Mouse (Mus musculus) limb, embryonic 15.5 days (tissue): ENCODE measurements around the gene BC035044. TPM values are rescaled to one million over a fixed set of nuclear protein-coding genes. Genes with fewer than 3 reads are reported as not detected.

Experiments used
- ATAC-seq: fragments of 200-750 bp; cut with Nextera tagmentation; 2 replicates; pipeline ENCODE4 v1.8.0; 2017; ENCODE audit warnings: low read depth, moderate TSS enrichment; ENCODE audit not compliant: insufficient number of reproducible peaks, low FRiP score, low TSS enrichment
- H3K27ac ChIP-seq: fragments of 300-500 bp; sonication (generic); 2 replicates; pipeline ENCODE4 v1.5.1; 2015; ENCODE audit warnings: moderate library complexity, mild to moderate bottlenecking, inconsistent platforms
- H3K27me3 ChIP-seq: fragments of 300-500 bp; sonication (generic); 2 replicates; pipeline ENCODE4 v1.6.1; 2015; ENCODE audit warnings: inconsistent platforms
- H3K36me3 ChIP-seq: fragments of 300-500 bp; sonication (generic); 2 replicates; pipeline ENCODE4 v1.6.1; 2015; ENCODE audit warnings: inconsistent platforms
- H3K4me1 ChIP-seq: fragments of 300-500 bp; sonication (generic); 2 replicates; pipeline ENCODE4 v1.6.1; 2015; ENCODE audit warnings: inconsistent platforms
- H3K4me2 ChIP-seq: fragments of 300-500 bp; sonication (generic); 2 replicates; pipeline ENCODE4 v1.6.1; 2015; ENCODE audit warnings: mild to moderate bottlenecking, inconsistent platforms
- H3K4me3 ChIP-seq: fragments of 300-500 bp; sonication (generic); 2 replicates; pipeline ENCODE4 v1.5.1; 2015; ENCODE audit warnings: mild to moderate bottlenecking, inconsistent platforms
- H3K9ac ChIP-seq: fragments of 300-500 bp; sonication (generic); 2 replicates; pipeline ENCODE4 v1.6.1; 2015; ENCODE audit warnings: inconsistent platforms
- H3K9me3 ChIP-seq: fragments of 300-500 bp; sonication (generic); 2 replicates; pipeline ENCODE4 v1.6.1; 2016; ENCODE audit warnings: inconsistent platforms
- WGBS: fragments of 180-500 bp; shearing (Covaris S2); methylation state at CpG from one replicate; pipeline ENCODE4 v1.1.7; 2015; 5-methylcytosine and 5-hydroxymethylcytosine counted together
- polyA plus RNA-seq: library from polyadenylated mRNA; unstranded; fragments of >200 nt; fragmentation: Nextera tagmentation; extraction: Ambion mirVana; gene quantifications from 2 replicates; pipeline ENCODE4 v1.2.1, GENCODE M21; 2015

BC035044 gene
- polyA plus RNA-seq, 1 experiment from 2014 or later = 0.58 TPM

- no peak overlapping the region for H3K4me3 ChIP-seq
- H3K27me3 ChIP-seq = no peaks in the 10 kb centered on the region
- H3K4me2 ChIP-seq = no peak overlapping the region
- no peak overlapping the region for H3K27ac ChIP-seq
- no peak for ATAC-seq
- no peaks in the 10 kb centered on the region for H3K4me1 ChIP-seq
- H3K9me3 ChIP-seq = no peaks in the 10 kb centered on the region
- WGBS = 76% methylated on average over 1 of the region's 1 CpGs
- no peaks in the 10 kb centered on the region for H3K36me3 ChIP-seq
- no peak overlapping the region for H3K9ac ChIP-seq
These were observed 18.9 kb downstream of the BC035044 start for GRCm38 (mm10) chr6:128871910-128872610.

GRCm38 (mm10) chr6:128868861-128869260, 22.1 kb downstream of the BC035044 start:
- WGBS = 19% methylated on average over 3 of the region's 3 CpGs
- Histone ChIP-seq H3K27me3 (no peaks in the 10 kb centered on the region), H3K4me3 (no peak overlapping the region), H3K4me2 (no peak overlapping the region), H3K36me3 (no peaks in the 10 kb centered on the region), H3K27ac (no peak overlapping the region), H3K9ac (no peak overlapping the region), H3K9me3 (no peaks in the 10 kb centered on the region), H3K4me1 (no peaks in the 10 kb centered on the region)
- ATAC-seq = no peak

GRCm38 (mm10) chr6:128857976-128858375, 33.0 kb downstream of the BC035044 start:
- no peak for ATAC-seq
- H3K9ac ChIP-seq = no peak overlapping the region
- no peaks in the 10 kb centered on the region for H3K36me3 ChIP-seq
- no peak overlapping the region for H3K4me2 ChIP-seq
- no peaks in the 10 kb centered on the region for H3K9me3 ChIP-seq
- no peak overlapping the region for H3K4me3 ChIP-seq
- H3K27me3 ChIP-seq = no peaks in the 10 kb centered on the region
- H3K27ac ChIP-seq = no peak overlapping the region
- H3K4me1 ChIP-seq = no peaks in the 10 kb centered on the region
- WGBS = 79% methylated on average over 2 of the region's 2 CpGs

- ATAC-seq = no peak
- Histone ChIP-seq H3K9me3 (no peaks in the 10 kb centered on the region), H3K27ac (no peak overlapping the region), H3K36me3 (no peaks in the 10 kb centered on the region), H3K9ac (no peak overlapping the region), H3K4me3 (no peak overlapping the region), H3K4me1 (no peaks in the 10 kb centered on the region), H3K4me2 (no peak overlapping the region), H3K27me3 (no peaks in the 10 kb centered on the region)
- WGBS = 63% methylated on average over 5 of the region's 5 CpGs
These were observed 34.7 kb downstream of the BC035044 start for GRCm38 (mm10) chr6:128856250-128856649.

- no peak overlapping the region for H3K27ac ChIP-seq
- no peak overlapping the region for H3K4me2 ChIP-seq
- no peaks in the 10 kb centered on the region for H3K27me3 ChIP-seq
- no peaks in the 10 kb centered on the region for H3K36me3 ChIP-seq
- WGBS = 55% methylated on average over 1 of the region's 1 CpGs
- H3K9me3 ChIP-seq = no peaks in the 10 kb centered on the region
- no peak overlapping the region for H3K9ac ChIP-seq
- H3K4me1 ChIP-seq = no peaks in the 10 kb centered on the region
- ATAC-seq = no peak
- no peak overlapping the region for H3K4me3 ChIP-seq
These were observed 35.4 kb downstream of the BC035044 start for GRCm38 (mm10) chr6:128855477-128855876.

- Histone ChIP-seq H3K9ac (no peak overlapping the region), H3K4me2 (no peak overlapping the region), H3K4me3 (no peak overlapping the region), H3K9me3 (no peaks in the 10 kb centered on the region), H3K4me1 (no peaks in the 10 kb centered on the region), H3K36me3 (no peaks in the 10 kb centered on the region), H3K27me3 (no peaks in the 10 kb centered on the region), H3K27ac (no peak overlapping the region)
- no peak for ATAC-seq
- WGBS = 95% methylated on average over 3 of the region's 3 CpGs
These were observed 36.0 kb downstream of the BC035044 start for GRCm38 (mm10) chr6:128854895-128855294.

- no peaks in the 10 kb centered on the region for H3K36me3 ChIP-seq
- H3K4me1 ChIP-seq = no peaks in the 10 kb centered on the region
- WGBS = 46% methylated on average over 12 of the region's 12 CpGs
- H3K27ac ChIP-seq = no peak overlapping the region
- no peak overlapping the region for H3K4me2 ChIP-seq
- H3K27me3 ChIP-seq = no peaks in the 10 kb centered on the region
- H3K9me3 ChIP-seq = no peaks in the 10 kb centered on the region
- H3K4me3 ChIP-seq = no peak overlapping the region
- ATAC-seq = no peak
- no peak overlapping the region for H3K9ac ChIP-seq
These were observed 36.7 kb downstream of the BC035044 start for GRCm38 (mm10) chr6:128854024-128854820.

- H3K36me3 ChIP-seq = no peaks in the 10 kb centered on the region
- no peak overlapping the region for H3K27ac ChIP-seq
These were observed 38.2 kb downstream of the BC035044 start for GRCm38 (mm10) chr6:128852766-128853165.

GRCm38 (mm10) chr6:128851151-128851550, 39.8 kb downstream of the BC035044 start:
- WGBS = 72% methylated on average over 2 of the region's 2 CpGs
- no peak for ATAC-seq
- H3K27ac ChIP-seq = no peak overlapping the region
- H3K4me3 ChIP-seq = no peak overlapping the region
- no peaks in the 10 kb centered on the region for H3K9me3 ChIP-seq
- H3K9ac ChIP-seq = no peak overlapping the region
- H3K27me3 ChIP-seq = no peaks in the 10 kb centered on the region
- H3K36me3 ChIP-seq = no peaks in the 10 kb centered on the region
- no peaks in the 10 kb centered on the region for H3K4me1 ChIP-seq
- H3K4me2 ChIP-seq = no peak overlapping the region

More at GRCm38 (mm10) chr6:128852766-128853165, 38.2 kb downstream of the BC035044 start:
- no peak for ATAC-seq
- H3K4me1 ChIP-seq = no peaks in the 10 kb centered on the region
- no peak overlapping the region for H3K4me2 ChIP-seq
- WGBS = 94% methylated on average over 3 of the region's 3 CpGs
- H3K9me3 ChIP-seq = no peaks in the 10 kb centered on the region
- no peak overlapping the region for H3K9ac ChIP-seq
- no peaks in the 10 kb centered on the region for H3K27me3 ChIP-seq
- H3K4me3 ChIP-seq = no peak overlapping the region

- Histone ChIP-seq H3K36me3 (no peaks in the 10 kb centered on the region), H3K9ac (no peak overlapping the region), H3K9me3 (no peaks in the 10 kb centered on the region), H3K27me3 (no peaks in the 10 kb centered on the region), H3K4me1 (no peaks in the 10 kb centered on the region), H3K27ac (no peak overlapping the region), H3K4me3 (no peak overlapping the region), H3K4me2 (no peak overlapping the region)
- ATAC-seq = no peak
- WGBS = 59% methylated on average over 2 of the region's 2 CpGs
These were observed 40.3 kb downstream of the BC035044 start for GRCm38 (mm10) chr6:128850671-128851070.

- Histone ChIP-seq H3K27me3 (no peaks in the 10 kb centered on the region), H3K9me3 (no peaks in the 10 kb centered on the region), H3K4me2 (no peak overlapping the region), H3K27ac (no peak overlapping the region), H3K36me3 (no peaks in the 10 kb centered on the region), H3K4me1 (peaks cover 5% of the 10 kb centered on the region; the same call in 1 of the 2 replicates), H3K9ac (no peak overlapping the region), H3K4me3 (no peak overlapping the region)
- 60% methylated on average over 2 of the region's 2 CpGs for WGBS
- no peak for ATAC-seq
These were observed 41.0 kb downstream of the BC035044 start for GRCm38 (mm10) chr6:128849902-128850301.

- H3K4me3 ChIP-seq = no peak overlapping the region
- H3K36me3 ChIP-seq = no peaks in the 10 kb centered on the region
- no peak overlapping the region for H3K4me2 ChIP-seq
- H3K27ac ChIP-seq = no peak overlapping the region
- no peak for ATAC-seq
- no peak overlapping the region for H3K9ac ChIP-seq
- no peaks in the 10 kb centered on the region for H3K27me3 ChIP-seq
- H3K9me3 ChIP-seq = no peaks in the 10 kb centered on the region
- H3K4me1 ChIP-seq = peaks cover 12% of the 10 kb centered on the region; the same call in 1 of the 2 replicates
- WGBS = 89% methylated on average over 4 of the region's 4 CpGs
These were observed 43.5 kb downstream of the BC035044 start for GRCm38 (mm10) chr6:128847401-128847800.
